Mouse (Mus musculus): ENCODE data around the gene Ebi3.

DNA sequence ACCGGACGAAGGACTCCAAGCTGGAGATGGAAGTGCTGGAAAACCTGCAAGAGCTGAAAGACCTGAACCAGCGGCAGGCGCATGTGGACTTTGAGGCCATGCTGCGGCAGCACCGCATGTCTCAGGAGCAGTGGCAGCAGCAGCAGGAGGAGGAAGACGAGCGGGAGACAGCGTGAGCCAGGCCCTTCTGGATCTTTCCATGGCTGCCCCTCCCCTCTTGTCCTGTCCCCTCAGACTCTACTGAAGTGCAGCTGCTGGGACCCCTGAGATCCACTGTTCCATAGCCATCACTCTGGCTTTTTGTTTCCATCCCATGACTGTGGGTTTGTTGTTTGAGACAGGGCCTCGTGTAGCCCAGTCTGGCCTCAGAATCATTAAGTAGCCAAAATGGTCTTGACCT lies 12.1 kb downstream of the Ebi3 start:
- TF ChIP-seq GATA1 (IDR thresholded peaks at IDR 0.05; ENCODE audit: borderline replicate concordance, low read length), result no peak
- TF ChIP-seq FLI1 (IDR thresholded peaks at IDR 0.05; ENCODE audit: low read length), result no peak

Measured in megakaryocyte, embryonic 14.5 days (primary cell).